Mouse (Mus musculus) urinary bladder, adult 18-20 months (tissue): Measurements from ENCODE around the gene 4930568D16Rik.
A peak's percentile ranks its signal among the peaks of the same experiment; 100 is the strongest.

Experiments used
- DNase-seq, 2 experiments: peaks; one replicate each; pipeline ENCODE4 v3.0.0; 2022; ENCODE audit warnings: low spot score in 2 of 2, mixed read lengths in 2 of 2

The 4930568D16Rik gene

DNA sequence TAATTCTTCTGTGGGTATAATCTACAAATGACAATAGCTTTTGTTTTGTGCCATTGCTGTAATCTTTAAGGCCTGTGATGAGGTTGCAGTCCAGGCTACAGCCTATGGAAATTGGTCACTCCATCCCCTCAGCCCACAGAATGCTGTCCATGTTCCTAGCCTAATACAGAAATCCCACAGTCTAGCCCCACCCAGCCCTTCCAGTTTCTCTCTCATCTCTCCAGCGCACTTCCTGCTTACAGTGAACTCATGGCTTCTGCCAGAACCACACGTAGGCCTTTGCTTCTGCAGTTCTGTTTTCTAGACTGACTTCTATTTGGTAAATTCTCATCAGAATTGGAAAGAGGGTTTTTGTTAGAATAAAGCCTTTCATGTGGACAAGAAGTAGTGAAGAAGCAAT, 21.5 kb downstream of the 4930568D16Rik start:
- no peak for DNase-seq

DNA sequence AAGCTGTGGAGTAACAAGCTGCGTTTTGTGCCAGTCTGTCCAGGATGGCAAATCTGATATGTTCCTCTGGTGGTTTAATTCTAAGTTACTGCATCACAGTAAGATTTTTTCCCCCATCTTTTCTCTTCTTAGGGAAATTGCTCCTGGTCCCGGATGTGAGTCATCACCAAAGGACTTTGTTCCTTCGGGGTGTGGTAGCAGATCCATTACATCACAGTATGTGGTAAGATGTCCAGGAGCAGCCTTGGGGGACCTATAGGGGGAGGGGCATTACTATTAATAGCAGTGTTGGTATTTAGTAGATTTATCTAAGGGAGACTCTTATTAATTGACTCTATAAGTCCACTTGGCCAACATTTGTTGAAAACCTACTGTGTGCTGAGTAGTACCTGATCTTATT, 24.9 kb downstream of the 4930568D16Rik start:
- no peak for DNase-seq

DNA sequence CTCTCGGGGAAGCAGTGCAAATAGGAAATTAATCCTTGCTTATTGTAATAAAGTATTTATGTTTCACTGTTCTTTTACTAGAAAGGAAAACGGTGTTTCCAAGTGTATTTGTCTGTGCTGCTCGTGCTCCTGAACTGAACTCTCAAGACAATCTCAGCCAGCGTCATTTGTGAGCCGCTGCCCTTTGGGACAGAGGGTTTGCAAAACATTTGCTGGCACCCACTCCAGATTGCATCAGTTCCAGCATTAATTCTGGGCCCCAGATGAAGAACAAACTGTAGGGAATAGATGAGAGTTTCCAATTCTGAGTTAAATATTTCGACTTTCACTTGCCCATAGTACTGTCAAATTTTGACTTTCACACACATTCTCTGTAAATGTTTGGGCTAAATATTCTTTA, 28.8 kb downstream of the 4930568D16Rik start:
- DNase-seq = no peak

DNA sequence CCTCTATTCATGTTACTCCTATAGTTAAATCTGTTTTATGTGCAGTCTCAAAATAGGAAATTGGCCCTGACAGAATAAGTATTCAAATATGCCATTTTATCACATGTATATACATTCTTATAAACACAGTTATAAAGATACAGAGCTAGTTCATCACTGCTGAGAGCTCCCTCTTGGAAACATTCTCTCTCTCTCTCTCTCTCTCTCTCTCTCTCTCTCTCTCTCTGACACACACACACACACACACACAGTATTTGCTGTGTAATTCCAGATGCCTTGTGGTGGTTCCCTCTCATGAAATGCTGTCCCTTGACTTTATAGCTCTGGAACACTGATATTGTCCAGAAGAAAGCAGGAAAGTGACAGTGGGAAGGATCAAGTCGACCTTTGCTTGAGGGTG, 29.5 kb downstream of the 4930568D16Rik start:
- no peak for DNase-seq

GRCm38 (mm10) chr2:35337419-35337818, 30.1 kb downstream of the 4930568D16Rik start:
- DNase-seq = no peak

GRCm38 (mm10) chr2:35336388-35337280, 30.9 kb downstream of the 4930568D16Rik start, which contains the start of gene Stom:
Stom (minus strand) TSS chr2:35336976.
- peak; percentile 99 for DNase-seq

GRCm38 (mm10) chr2:35335620-35336019, 31.9 kb downstream of the 4930568D16Rik start:
- DNase-seq = no peak

GRCm38 (mm10) chr2:35333670-35334069, 33.9 kb downstream of the 4930568D16Rik start:
- DNase-seq = no peak

- DNase-seq = no peak
Measured at GRCm38 (mm10) chr2:35331205-35331604, 36.3 kb downstream of the 4930568D16Rik start.

DNA sequence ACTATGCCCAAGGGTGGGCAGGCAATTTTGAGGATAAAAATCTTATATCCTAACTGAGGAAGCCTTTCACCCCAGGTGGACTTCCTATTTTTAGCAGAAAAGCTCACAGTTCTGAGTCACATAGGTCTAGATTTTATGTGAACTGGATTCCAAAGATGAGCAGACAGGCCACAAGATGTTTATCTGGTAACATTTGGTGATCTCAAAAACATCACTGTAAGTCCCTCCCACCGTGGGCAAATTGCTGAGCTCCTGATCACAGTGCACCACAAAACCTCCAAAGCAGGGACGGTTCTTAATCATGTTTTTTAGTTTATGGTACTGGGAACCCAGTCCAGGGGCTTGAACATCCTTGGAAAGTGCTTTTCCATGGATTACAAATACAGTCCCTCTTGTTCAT, 38.5 kb downstream of the 4930568D16Rik start:
- no peak for DNase-seq

- no peak for DNase-seq
Measured at GRCm38 (mm10) chr2:35328064-35328792, 39.3 kb downstream of the 4930568D16Rik start.

DNA sequence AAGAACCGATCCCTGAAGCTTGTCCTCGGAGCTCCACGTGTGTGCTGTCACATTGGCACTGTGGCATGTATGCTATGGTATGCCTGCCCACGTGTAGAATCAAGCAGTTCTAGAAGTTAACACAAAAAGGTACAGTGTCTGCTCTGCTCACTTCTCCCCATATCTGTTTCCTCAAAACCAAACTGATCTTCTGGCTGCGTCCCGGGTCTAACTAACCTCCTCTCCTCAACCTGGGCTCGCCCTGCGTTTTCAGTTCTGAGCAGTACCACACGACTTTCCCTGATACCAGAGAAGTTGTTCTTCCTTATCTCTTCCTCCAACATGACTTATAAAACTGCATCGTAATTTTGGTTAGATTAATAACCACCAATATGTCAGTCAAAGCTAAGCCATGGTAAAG, 39.9 kb downstream of the 4930568D16Rik start:
- DNase-seq = no peak

DNA sequence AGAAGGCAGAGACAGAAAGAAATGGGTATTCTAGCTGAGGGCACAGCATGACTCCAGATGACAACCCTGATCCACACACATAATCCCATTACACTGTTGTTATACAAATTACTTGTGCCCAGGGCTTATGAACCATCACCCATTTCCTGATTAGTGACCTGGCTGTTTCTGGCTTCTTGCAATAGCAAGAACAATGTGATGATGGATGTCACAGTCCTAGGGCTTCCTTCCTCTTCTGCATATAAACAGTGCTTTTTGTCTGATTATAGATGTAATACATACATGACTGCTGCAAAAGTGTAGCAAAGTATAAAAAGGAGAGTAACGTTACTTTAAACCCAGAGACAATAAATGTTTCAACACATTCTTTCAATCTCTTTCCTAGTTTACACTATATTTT, 40.6 kb downstream of the 4930568D16Rik start:
- DNase-seq = no peak

DNA sequence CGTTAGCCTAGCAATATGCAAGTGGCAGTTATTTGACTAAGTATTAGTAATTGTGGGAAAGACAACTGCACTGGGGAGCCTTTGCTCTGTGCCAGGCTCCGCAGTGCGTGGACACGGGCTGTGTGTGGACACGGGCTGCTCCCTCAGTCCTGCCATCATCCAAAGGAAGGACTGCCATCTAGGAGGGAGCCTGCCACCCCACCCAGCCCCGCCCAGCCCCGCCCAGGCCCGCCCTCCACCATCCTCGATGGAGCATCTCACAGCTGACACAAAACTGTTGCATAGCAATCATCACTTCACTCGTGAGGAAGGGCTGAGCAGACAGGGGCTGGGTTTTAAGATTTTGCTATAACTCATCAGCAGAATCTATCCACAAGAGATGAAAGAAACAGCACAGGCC, 41.6 kb downstream of the 4930568D16Rik start:
- DNase-seq = no peak

DNA sequence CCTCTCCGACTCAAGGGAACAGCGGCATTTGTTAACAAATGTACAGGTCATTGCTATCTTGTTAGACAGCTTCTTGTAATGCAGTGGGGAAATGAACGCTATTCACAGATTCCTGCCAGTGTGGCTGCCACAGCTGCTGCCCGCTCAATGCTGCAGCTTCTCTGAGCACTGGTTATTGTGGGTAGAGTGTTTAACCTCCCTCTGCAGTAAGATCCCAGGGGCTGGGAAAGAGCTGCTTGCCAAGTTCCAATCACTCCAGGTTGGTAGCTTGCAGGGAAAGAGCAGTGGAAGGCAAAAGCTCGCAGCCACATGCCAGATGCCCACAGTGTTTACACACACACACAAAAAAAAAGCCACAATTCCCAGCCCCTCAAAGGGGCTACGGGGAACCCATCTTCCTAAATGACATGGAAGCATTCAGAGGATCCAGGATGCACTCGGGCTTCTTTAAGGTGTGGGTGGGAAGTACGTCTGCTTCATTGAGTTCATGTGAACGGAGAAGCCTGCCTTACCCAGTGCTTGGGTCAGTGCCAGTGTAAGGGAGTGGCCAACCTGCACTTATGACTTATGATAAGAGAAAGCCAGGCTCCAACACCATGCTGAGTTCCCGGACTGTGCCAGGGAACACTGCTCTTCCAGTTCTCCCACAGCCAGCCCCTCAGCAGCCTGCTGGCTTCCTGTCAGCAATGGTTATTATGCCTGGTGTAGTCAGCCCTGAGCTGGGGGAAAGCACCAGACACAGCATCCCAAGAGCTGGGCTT, 44.9 kb downstream of the 4930568D16Rik start:
- peak; percentile 39 to 45 for DNase-seq

GRCm38 (mm10) chr2:35320399-35320798, 47.1 kb downstream of the 4930568D16Rik start:
- no peak for DNase-seq

DNA sequence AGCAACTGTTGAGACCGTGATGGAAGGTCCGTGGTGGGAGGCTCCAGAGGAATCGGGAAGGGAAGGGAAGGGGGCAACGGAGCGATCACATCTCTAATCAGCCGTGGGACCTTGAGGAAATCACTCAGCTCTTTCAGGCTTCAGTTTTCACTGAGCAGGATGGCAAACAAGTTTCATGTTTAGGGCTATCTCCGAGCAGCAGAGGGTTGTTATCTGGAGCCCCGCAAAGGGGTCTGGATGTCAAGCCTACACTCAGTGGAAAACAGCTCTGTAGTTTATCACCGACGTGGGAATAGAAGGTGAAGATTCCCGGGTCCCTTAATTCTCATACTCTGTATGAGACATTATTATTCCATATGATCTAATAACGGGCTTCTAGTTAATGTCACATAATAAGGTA, 49.1 kb downstream of the 4930568D16Rik start:
- DNase-seq = no peak

GRCm38 (mm10) chr2:35317604-35318003, 49.9 kb downstream of the 4930568D16Rik start:
- no peak for DNase-seq

DNA sequence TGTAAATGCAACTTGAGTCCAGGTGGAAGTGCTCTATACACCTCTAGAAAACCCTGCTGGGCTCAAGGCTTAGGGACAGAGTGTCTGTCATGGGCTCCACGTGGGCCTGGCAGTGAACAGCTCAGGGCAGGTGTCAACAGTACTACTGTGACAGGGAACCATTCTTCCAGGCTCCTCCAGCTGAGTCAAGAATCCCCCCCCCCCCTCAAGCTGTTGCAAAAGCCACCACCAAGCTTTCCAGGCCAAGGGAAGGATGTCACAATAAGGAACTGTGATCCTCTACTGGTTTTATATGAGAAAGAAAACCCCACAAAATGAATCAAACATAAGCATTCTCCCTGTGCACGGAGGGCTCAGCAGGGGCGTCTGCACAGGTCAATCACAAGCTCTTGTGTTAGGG, 53.2 kb downstream of the 4930568D16Rik start:
- DNase-seq = no peak

DNA sequence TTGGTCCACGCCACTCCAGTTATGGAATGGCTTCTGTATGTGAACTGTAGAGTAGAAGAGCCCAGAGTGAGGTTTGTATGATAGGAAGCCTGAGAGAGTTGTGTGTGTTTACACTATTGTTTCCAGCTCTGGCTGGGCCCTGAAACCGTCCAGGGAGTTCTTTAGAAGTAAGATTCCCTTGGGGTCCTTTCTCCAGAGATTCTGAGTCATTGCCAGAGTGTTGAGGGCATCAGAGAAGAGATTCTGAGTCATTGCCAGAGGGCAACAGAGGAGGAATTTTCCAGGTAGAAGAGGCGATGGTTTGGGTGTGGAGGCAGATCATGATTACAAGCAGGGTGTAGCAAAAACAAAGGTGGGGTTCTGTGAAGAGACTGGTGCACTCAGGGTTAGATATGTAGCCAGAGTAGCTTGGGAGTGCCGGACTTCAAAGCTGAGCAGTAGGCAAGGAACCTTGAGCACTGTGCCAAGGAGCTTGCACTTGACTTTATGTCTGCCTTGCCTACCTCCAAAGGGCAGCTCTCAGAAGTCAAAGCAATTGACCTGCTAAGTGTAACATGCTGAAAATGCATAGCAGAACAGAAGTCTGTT, 57.5 kb downstream of the 4930568D16Rik start:
- DNase-seq = no peak

GRCm38 (mm10) chr2:35308166-35308565, 59.4 kb downstream of the 4930568D16Rik start:
- no peak for DNase-seq
